Mouse (Mus musculus) heart, postnatal 0 days (tissue): ENCODE results near the gene Ndufs8. TPM values are rescaled to one million over a fixed set of nuclear protein-coding genes. Genes with fewer than 3 reads are reported as not detected.

Experiments used
- ATAC-seq: fragments of 200-750 bp; cut with Nextera tagmentation; 2 replicates; pipeline ENCODE4 v1.8.0; 2017; ENCODE audit warnings: low read depth, moderate number of reproducible peaks, moderate library complexity; ENCODE audit not compliant: insufficient read depth
- DNase-seq: peaks from one replicate; pipeline ENCODE4 v3.0.0-alpha.2; 2016; ENCODE audit warnings: low spot score
- H3K27ac ChIP-seq: fragments of 300-500 bp; sonication (generic); 2 replicates; pipeline ENCODE4 v1.5.1; 2014; ENCODE audit warnings: low read depth, mild to moderate bottlenecking
- H3K27me3 ChIP-seq: fragments of 300-500 bp; sonication (generic); 2 replicates; pipeline ENCODE4 v1.6.1; 2014; ENCODE audit warnings: low read length, mixed read lengths; ENCODE audit not compliant: control insufficient read depth, insufficient read depth
- H3K36me3 ChIP-seq: fragments of 300-500 bp; sonication (generic); replicated peaks from 2 replicates; pipeline ENCODE4 v1.6.1; 2014; ENCODE audit warnings: low read length, mixed read lengths; ENCODE audit not compliant: control insufficient read depth, insufficient read depth
- H3K4me1 ChIP-seq: fragments of 300-500 bp; sonication (generic); 2 replicates; pipeline ENCODE4 v1.6.1; 2014; ENCODE audit warnings: antibody characterized with exemption; ENCODE audit not compliant: control insufficient read depth, insufficient read depth
- H3K4me2 ChIP-seq: fragments of 300-500 bp; sonication (generic); 2 replicates; pipeline ENCODE4 v1.6.1; 2014; ENCODE audit warnings: low read depth, mild to moderate bottlenecking, low read length, moderate library complexity
- H3K4me3 ChIP-seq: fragments of 300-500 bp; sonication (generic); 2 replicates; pipeline ENCODE4 v1.5.1; 2014; ENCODE audit warnings: low read depth, low read length
- H3K9ac ChIP-seq: fragments of 300-500 bp; sonication (generic); replicated peaks from 2 replicates; pipeline ENCODE4 v1.6.1; 2014; ENCODE audit warnings: low read depth, low read length, mixed read lengths
- H3K9me3 ChIP-seq: fragments of 300-500 bp; sonication (generic); replicated peaks from 2 replicates; pipeline ENCODE4 v1.6.1; 2016; ENCODE audit warnings: low read length; ENCODE audit not compliant: control insufficient read depth
- CTCF ChIP-seq: IDR thresholded peaks from 2 replicates; pipeline ENCODE4 v1.5.1; 2016; ENCODE audit warnings: antibody characterized with exemption, control low read depth, low read depth
- EP300 ChIP-seq: IDR thresholded peaks from 2 replicates; pipeline ENCODE4 v1.6.1; 2016; ENCODE audit warnings: antibody characterized with exemption, low read depth
- WGBS: fragments of 180-500 bp; shearing (Covaris S2); extraction: QIAGEN DNeasy Blood & Tissue Kit; methylation state at CpG from one replicate; pipeline ENCODE4 v1.1.7; 2014; 5-methylcytosine and 5-hydroxymethylcytosine counted together
- polyA plus RNA-seq: library from polyadenylated mRNA; unstranded; fragments of >200 nt; fragmentation: Nextera tagmentation; extraction: Ambion mirVana; gene quantifications from 2 replicates; pipeline ENCODE4 v1.2.1, GENCODE M21; 2015
- total RNA-seq: library from RNA; depleted of rRNA; stranded (reverse); fragments of >200 nt; gene quantifications from 2 replicates; pipeline ENCODE4 v1.2.3, GENCODE M21; 2014; ENCODE audit warnings: low replicate concordance

Ndufs8 gene
- total and polyA plus RNA-seq, 2 experiments from 2014 or later, result 506 to 681 TPM

- TF ChIP-seq CTCF, result no peak
- TF ChIP-seq EP300, result no peak
- peak overlapping the region; percentile 49; the same call in 1 of the 2 replicates for H3K27ac ChIP-seq
- WGBS, result 6% methylated on average over 22 of the region's 22 CpGs
- no peaks in the 10 kb centered on the region for H3K36me3 ChIP-seq
- peak overlapping the region; percentile 65 for H3K4me3 ChIP-seq
- H3K4me2 ChIP-seq, result peak overlapping the region; percentile 92
- H3K27me3 ChIP-seq, result no peaks in the 10 kb centered on the region
- H3K9ac ChIP-seq, result peak overlapping the region; percentile 61
- peaks cover 12% of the 10 kb centered on the region; the same call in 1 of the 2 replicates for H3K4me1 ChIP-seq
- DNase-seq, result peak; percentile 70
- H3K9me3 ChIP-seq, result no peaks in the 10 kb centered on the region
- peak; percentile 57 for ATAC-seq
These were observed 23.6 kb upstream of the Ndufs8 start for GRCm38 (mm10) chr19:3935896-3936850.

GRCm38 (mm10) chr19:3935032-3935895 is 22.7 kb upstream of the Ndufs8 start, which contains the start of gene Unc93b1:
Unc93b1 (plus strand) TSS chr19:3935186.
- Histone ChIP-seq H3K27me3 (no peaks in the 10 kb centered on the region; the same call in 1 of the 2 replicates), H3K4me2 (peak within 1 kb of the TSS; percentile 92), H3K9me3 (no peaks in the 10 kb centered on the region), H3K4me3 (peak within 1 kb of the TSS; percentile 65), H3K36me3 (no peaks in the 10 kb centered on the region), H3K9ac (peak within 1 kb of the TSS; percentile 61), H3K4me1 (peaks cover 17% of the 10 kb centered on the region; the same call in 1 of the 2 replicates), H3K27ac (peak within 1 kb of the TSS; percentile 49)
- DNase-seq (peak; percentile 69), ATAC-seq (peak; percentile 91)
- WGBS, result 11% methylated on average over 38 of the region's 42 CpGs
- TF ChIP-seq CTCF (no peak), EP300 (no peak)

GRCm38 (mm10) chr19:3931716-3932115 is 19.1 kb upstream of the Ndufs8 start:
- no peak for ATAC-seq
- Histone ChIP-seq H3K9ac (no peak overlapping the region), H3K9me3 (no peaks in the 10 kb centered on the region), H3K4me2 (no peak overlapping the region), H3K36me3 (no peaks in the 10 kb centered on the region), H3K27ac (no peak overlapping the region), H3K4me3 (no peak overlapping the region), H3K4me1 (peaks cover 27% of the 10 kb centered on the region), H3K27me3 (no peaks in the 10 kb centered on the region; the same call in 1 of the 2 replicates)
- DNase-seq, result no peak
- TF ChIP-seq CTCF (no peak), EP300 (no peak)
- WGBS, result 88% methylated on average over 9 of the region's 9 CpGs

- Histone ChIP-seq H3K36me3 (no peaks in the 10 kb centered on the region), H3K9ac (no peak overlapping the region), H3K4me2 (no peak overlapping the region), H3K9me3 (no peaks in the 10 kb centered on the region), H3K4me3 (no peak overlapping the region), H3K27me3 (no peaks in the 10 kb centered on the region; the same call in 1 of the 2 replicates), H3K4me1 (peaks cover 20% of the 10 kb centered on the region), H3K27ac (peak overlapping the region; percentile 76)
- 59% methylated on average over 20 of the region's 21 CpGs for WGBS
- TF ChIP-seq EP300, result no peak
- no peak for TF ChIP-seq CTCF
- no peak for DNase-seq
- ATAC-seq, result no peak
These were observed 17.9 kb upstream of the Ndufs8 start for GRCm38 (mm10) chr19:3930262-3931057.
